Mouse (Mus musculus): ENCODE data around the gene Olfr1044.

- TF ChIP-seq CTCF (conservative IDR thresholded peaks at IDR 0.05; ENCODE audit: low read length), result no peak
- TF ChIP-seq POU5F1 (IDR thresholded peaks at IDR 0.05; ENCODE audit: borderline replicate concordance, low read length), result no peak
These were observed 31.0 kb downstream of the Olfr1044 start, which contains the start of gene Olfr1040 for GRCm38 (mm10) chr2:86146632-86147031.

Data from E14TG2a.4 (cell line).